Mouse (Mus musculus): Measurements from ENCODE around the gene Gm16253. TPM values are rescaled to one million over a fixed set of nuclear protein-coding genes. Genes with fewer than 3 reads are reported as not detected.

Gene Gm16253
- total and polyA plus RNA-seq, 2 experiments, result not detected

GRCm38 (mm10) chr3:96563267-96563666 is 13.5 kb upstream of the Gm16253 start:
- no peak for DNase-seq (ENCODE audit: extremely low read depth, low read depth, low spot score)
- no peaks in the 10 kb centered on the region for H3K27me3 ChIP-seq (ENCODE audit: control insufficient read depth, insufficient read depth, low read length)
- TF ChIP-seq POLR2A (IDR thresholded peaks at IDR 0.05; ENCODE audit: extremely low read depth, insufficient read depth, low read length) (no peak), CTCF (IDR thresholded peaks at IDR 0.05; ENCODE audit: low read depth, low read length) (no peak)
- H3K4me1 ChIP-seq (ENCODE audit: control insufficient read depth, insufficient read depth, low read length), result peaks cover 19% of the 10 kb centered on the region
- 84% methylated on average over 8 of the region's 8 CpGs for WGBS
- H3K27ac ChIP-seq (replicated peaks; ENCODE audit: insufficient read depth, low read depth, low read length), result peak overlapping the region; percentile 33
- peaks cover 29% of the 10 kb centered on the region for H3K36me3 ChIP-seq (ENCODE audit: control insufficient read depth, insufficient read depth, low read length)
- no peak overlapping the region for H3K4me3 ChIP-seq (ENCODE audit: insufficient read depth, low read depth, low read length)
- H3K9ac ChIP-seq (ENCODE audit: low read depth, low read length), result no peak overlapping the region
- H3K79me2 ChIP-seq (ENCODE audit: control insufficient read depth, insufficient read depth, low read length), result peaks cover 3% of the 10 kb centered on the region; the same call in 1 of the 2 replicates

- no peak for TF ChIP-seq POLR2A (IDR thresholded peaks at IDR 0.05; ENCODE audit: extremely low read depth, insufficient read depth, low read length)
- TF ChIP-seq CTCF (IDR thresholded peaks at IDR 0.05; ENCODE audit: low read depth, low read length), result no peak
- Histone ChIP-seq H3K79me2 (ENCODE audit: control insufficient read depth, insufficient read depth, low read length) (peaks cover 3% of the 10 kb centered on the region; the same call in 1 of the 2 replicates), H3K27me3 (ENCODE audit: control insufficient read depth, insufficient read depth, low read length) (no peaks in the 10 kb centered on the region), H3K4me3 (ENCODE audit: insufficient read depth, low read depth, low read length) (no peak overlapping the region), H3K9ac (ENCODE audit: low read depth, low read length) (peak overlapping the region; percentile 21; the same call in 1 of the 2 replicates), H3K27ac (replicated peaks; ENCODE audit: insufficient read depth, low read depth, low read length) (peak overlapping the region; percentile 65), H3K4me1 (ENCODE audit: control insufficient read depth, insufficient read depth, low read length) (peaks cover 19% of the 10 kb centered on the region), H3K36me3 (ENCODE audit: control insufficient read depth, insufficient read depth, low read length) (peaks cover 24% of the 10 kb centered on the region)
- 29% methylated on average over 10 of the region's 10 CpGs for WGBS
- peak; percentile 60 for DNase-seq (ENCODE audit: extremely low read depth, low read depth, low spot score)
Observed at GRCm38 (mm10) chr3:96563911-96564632, 12.7 kb upstream of the Gm16253 start.

DNA sequence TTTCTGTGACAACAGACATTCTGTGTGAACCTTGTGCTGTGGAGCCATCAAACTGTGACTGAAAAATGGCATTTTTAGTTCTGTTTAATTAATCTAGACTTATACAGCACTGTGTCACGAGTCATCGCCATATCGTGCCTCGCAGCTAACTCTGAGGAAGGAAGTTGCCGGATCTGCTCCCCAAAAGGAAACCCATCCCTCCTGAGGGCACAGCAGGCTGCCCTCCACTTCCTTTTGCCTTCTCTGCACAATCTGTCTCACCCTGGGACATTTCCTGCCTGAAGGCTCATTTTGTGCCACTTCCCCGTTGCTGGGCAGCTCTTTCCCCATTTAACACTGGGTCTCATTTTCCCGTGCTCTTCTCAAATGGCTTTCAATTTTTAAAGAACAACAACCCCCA is 12.2 kb upstream of the Gm16253 start:
- Histone ChIP-seq H3K36me3 (ENCODE audit: control insufficient read depth, insufficient read depth, low read length) (peaks cover 18% of the 10 kb centered on the region), H3K79me2 (ENCODE audit: control insufficient read depth, insufficient read depth, low read length) (peaks cover 3% of the 10 kb centered on the region; the same call in 1 of the 2 replicates), H3K27ac (replicated peaks; ENCODE audit: insufficient read depth, low read depth, low read length) (peak overlapping the region; percentile 65), H3K4me1 (ENCODE audit: control insufficient read depth, insufficient read depth, low read length) (peaks cover 17% of the 10 kb centered on the region), H3K4me3 (ENCODE audit: insufficient read depth, low read depth, low read length) (no peak overlapping the region), H3K27me3 (ENCODE audit: control insufficient read depth, insufficient read depth, low read length) (no peaks in the 10 kb centered on the region), H3K9ac (ENCODE audit: low read depth, low read length) (0 out of 2 replicates have a peak overlapping the region, but pooled peaks have one; percentile 16)
- DNase-seq (ENCODE audit: extremely low read depth, low read depth, low spot score), result peak; percentile 40
- WGBS, result 63% methylated on average over 7 of the region's 7 CpGs
- TF ChIP-seq POLR2A (IDR thresholded peaks at IDR 0.05; ENCODE audit: extremely low read depth, insufficient read depth, low read length), result no peak
- TF ChIP-seq CTCF (IDR thresholded peaks at IDR 0.05; ENCODE audit: low read depth, low read length), result no peak

GRCm38 (mm10) chr3:96565105-96565504 is 11.7 kb upstream of the Gm16253 start:
- Histone ChIP-seq H3K27me3 (ENCODE audit: control insufficient read depth, insufficient read depth, low read length) (no peaks in the 10 kb centered on the region), H3K4me3 (ENCODE audit: insufficient read depth, low read depth, low read length) (no peak overlapping the region), H3K79me2 (ENCODE audit: control insufficient read depth, insufficient read depth, low read length) (no peaks in the 10 kb centered on the region), H3K9ac (ENCODE audit: low read depth, low read length) (no peak overlapping the region), H3K27ac (replicated peaks; ENCODE audit: insufficient read depth, low read depth, low read length) (peak overlapping the region; percentile 33), H3K4me1 (ENCODE audit: control insufficient read depth, insufficient read depth, low read length) (peaks cover 19% of the 10 kb centered on the region), H3K36me3 (ENCODE audit: control insufficient read depth, insufficient read depth, low read length) (peaks cover 14% of the 10 kb centered on the region)
- WGBS, result 87% methylated on average over 3 of the region's 3 CpGs
- DNase-seq (ENCODE audit: extremely low read depth, low read depth, low spot score), result no peak
- TF ChIP-seq POLR2A (IDR thresholded peaks at IDR 0.05; ENCODE audit: extremely low read depth, insufficient read depth, low read length) (no peak), CTCF (IDR thresholded peaks at IDR 0.05; ENCODE audit: low read depth, low read length) (no peak)

DNA sequence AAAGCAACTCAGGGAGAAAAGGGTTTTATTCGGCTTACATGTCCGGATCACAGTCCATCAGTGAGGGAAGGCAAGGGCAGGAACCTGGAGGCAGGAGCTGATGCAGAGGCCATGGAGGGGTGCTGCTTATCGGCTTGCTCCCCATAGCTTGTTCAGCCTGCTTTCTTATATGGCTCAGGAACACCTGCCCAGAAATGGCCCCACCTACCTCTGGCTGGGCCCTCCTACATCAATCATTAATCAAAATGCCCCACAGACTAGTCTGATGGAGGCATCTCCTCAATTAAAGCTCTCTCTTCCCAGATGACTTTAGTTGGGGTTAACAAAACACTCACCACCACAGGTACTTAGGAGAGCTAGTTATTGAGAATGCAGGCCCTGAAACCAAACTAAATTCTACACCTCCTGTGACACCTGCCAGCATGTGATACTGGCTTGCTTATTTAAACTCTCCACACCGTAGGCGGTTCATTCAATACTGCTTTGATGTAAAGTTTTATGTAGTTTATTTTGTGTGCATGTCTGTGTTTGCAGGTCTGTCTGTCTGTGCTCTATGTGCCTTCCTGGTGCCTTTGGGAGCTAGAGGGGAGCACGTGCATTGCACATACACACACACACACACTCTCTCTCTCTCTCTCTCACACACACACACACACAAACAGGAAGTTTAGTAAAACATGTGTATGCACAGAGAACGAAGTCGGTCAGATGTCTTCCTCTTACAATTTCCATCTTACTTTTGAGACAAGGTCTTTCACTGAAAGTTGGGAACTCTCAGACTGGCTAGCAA is 9.9 kb upstream of the Gm16253 start:
- H3K9ac ChIP-seq (ENCODE audit: low read depth, low read length), result no peak overlapping the region
- 0 out of 2 replicates have a peak, but pooled peaks have one; percentile 41 for TF ChIP-seq POLR2A (IDR thresholded peaks at IDR 0.05; ENCODE audit: extremely low read depth, insufficient read depth, low read length)
- no peak for TF ChIP-seq CTCF (IDR thresholded peaks at IDR 0.05; ENCODE audit: low read depth, low read length)
- 62% methylated on average over 8 of the region's 8 CpGs for WGBS
- peaks cover 24% of the 10 kb centered on the region for H3K4me1 ChIP-seq (ENCODE audit: control insufficient read depth, insufficient read depth, low read length)
- H3K27ac ChIP-seq (replicated peaks; ENCODE audit: insufficient read depth, low read depth, low read length), result no peak overlapping the region
- no peaks in the 10 kb centered on the region for H3K79me2 ChIP-seq (ENCODE audit: control insufficient read depth, insufficient read depth, low read length)
- H3K36me3 ChIP-seq (ENCODE audit: control insufficient read depth, insufficient read depth, low read length), result no peaks in the 10 kb centered on the region; the same call in 1 of the 2 replicates
- no peaks in the 10 kb centered on the region for H3K27me3 ChIP-seq (ENCODE audit: control insufficient read depth, insufficient read depth, low read length)
- H3K4me3 ChIP-seq (ENCODE audit: insufficient read depth, low read depth, low read length), result no peak overlapping the region
- peak; percentile 71 for DNase-seq (ENCODE audit: extremely low read depth, low read depth, low spot score)
